Mouse (Mus musculus) kidney, adult 8-10 months (tissue): ENCODE data around the gene Zdhhc12.

Experiments
- DNase-seq, 2 experiments: peaks; one replicate each; pipeline ENCODE4 v3.0.0; 2022

Zdhhc12 gene

DNA sequence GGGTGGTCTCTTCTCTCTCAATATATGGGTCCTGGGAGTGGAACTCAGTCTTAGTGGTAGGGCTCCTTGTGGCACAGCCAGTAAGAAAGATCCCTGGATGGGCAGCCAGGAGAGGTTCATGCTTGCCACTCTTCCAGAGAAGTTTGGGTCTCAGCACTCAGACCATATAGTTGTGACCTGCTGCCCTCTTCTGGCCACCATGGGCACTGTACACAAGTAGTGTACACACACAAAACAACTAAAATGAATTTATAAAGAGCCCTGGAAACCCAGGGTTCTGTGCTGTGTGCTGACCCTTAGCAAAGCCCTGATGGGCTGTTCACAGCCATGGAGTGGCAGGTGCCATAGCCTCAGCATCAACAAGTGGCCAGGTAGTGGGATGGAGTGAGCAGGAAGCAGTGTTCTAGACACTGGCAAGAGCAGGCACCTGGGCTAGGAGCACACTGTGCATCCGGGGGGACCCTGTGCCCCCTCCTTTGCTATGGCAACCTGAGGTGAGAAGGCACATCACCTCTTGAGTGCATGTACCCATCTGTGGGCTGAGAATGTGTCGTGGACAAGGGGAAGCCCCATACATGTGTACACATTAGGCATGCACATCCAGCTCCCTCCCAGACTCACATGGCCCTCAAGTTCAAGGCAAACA is 2.6 kb upstream of the Zdhhc12 start:
- peak; percentile 42 to 65 for DNase-seq

- no peak for DNase-seq
These were observed 750 bp upstream of the Zdhhc12 start for GRCm38 (mm10) chr2:30094208-30094588.

DNA sequence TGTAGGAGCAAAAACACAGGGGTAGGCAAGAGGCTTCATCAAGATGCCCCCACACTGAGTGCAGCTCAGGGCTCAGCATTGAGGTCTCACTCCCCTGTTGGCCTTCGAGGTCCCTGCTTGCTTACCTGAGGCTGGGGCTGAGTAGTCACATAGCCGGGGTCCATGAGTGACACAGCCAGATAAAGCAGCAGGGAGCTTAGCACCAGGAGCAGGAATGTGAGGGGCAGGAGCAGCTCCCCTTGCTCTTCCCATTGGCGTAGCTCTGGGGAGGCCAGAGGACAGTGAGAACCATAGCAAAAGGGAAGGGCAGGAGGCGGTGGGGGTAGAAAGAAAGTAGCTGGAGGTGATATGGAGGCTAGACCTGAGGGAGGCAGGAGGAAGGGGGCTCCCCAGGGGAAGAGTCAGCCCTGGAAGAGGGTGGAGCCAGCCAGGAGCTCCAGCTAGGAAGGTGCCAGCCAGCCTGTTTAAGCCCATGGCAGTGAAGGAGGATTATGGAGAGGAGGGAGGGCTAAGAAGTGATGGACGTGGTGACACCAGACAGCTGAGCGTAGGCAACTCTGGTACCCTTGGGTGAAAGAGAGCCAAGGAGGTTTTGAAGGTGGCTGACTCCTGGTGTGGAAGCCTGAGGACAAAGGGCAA is 1.0 kb downstream of the Zdhhc12 start:
- DNase-seq = no peak

DNA sequence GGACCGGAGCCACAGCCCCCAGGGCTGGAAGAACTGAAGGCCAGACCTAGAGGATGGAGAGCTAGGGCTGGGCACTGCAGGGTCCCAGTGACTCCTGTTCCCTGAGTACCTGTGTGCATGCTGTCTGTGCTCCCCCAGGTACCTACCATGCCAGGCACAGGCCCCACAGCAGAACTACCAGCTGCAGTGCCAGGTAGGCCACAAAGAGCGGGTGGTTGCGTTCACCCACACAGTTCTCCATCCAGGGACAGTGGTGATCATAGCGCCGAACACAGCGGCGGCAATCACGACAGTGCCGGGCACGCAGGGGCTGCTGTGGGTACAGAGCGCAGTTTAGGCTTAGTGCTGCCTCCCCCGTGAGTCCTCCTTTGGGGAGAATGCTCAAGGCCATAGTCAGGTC is 1.9 kb downstream of the Zdhhc12 start:
- no peak for DNase-seq

DNA sequence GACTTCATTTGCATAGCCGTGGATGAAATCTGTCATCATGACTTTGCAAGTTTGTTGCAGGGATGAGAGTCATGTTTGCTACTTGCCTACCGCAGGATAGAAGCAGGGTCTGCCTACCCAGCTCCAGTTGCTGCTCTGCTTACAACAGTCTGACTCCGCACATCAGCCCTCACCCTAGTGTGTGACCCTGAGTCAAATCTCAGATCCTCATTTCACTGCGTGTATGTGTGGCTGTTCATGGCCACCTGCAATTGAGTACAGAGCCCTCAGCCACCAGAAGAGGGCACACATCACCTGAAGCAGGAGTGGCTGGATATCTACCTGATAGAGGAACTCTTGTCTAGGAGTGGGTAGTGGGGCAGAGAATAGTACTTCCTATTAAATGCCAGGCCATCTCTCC is 6.1 kb downstream of the Zdhhc12 start:
- DNase-seq = no peak

DNA sequence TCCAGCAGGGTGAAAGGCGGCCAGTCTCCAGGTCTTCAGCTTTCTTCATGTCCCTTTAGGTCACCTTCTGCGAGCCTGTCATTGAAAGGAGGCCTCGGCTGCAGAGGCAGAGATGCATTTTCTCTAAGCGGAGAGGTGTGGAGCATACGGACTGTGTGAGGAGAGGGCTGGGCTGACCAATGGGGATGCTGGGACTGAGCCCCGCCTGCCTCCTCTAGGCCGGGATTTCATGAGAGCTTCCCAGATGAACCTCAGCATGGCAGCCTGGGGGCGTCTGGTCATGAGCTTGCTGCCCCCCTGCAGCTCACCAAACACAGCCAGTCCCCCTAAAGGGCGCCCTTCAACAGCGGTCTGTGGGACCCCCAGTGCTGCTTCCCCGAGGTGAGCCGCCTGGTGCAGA is 8.8 kb downstream of the Zdhhc12 start:
- DNase-seq = no peak

DNA sequence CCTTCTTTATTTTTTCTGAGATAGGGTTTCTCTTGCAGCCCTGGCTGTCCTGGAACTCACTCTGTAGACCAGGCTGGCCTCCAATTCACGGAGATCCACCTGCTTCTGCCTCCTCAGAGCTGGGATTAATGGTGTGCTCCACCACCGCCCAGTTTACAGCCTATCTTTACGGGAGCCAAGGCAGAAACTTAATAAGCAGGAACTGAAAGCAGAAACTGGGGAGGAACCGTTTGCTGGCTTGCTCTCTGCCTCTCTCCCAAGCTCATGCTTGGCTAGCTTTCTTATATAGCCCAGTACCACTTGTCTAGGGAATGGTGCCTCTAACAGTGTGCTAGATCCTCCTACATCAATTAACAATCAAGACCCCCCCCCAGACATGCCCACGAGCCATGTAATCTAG is 9.3 kb downstream of the Zdhhc12 start:
- no peak for DNase-seq

GRCm38 (mm10) chr2:30080181-30080800 is 13.2 kb downstream of the Zdhhc12 start:
- DNase-seq = no peak

DNA sequence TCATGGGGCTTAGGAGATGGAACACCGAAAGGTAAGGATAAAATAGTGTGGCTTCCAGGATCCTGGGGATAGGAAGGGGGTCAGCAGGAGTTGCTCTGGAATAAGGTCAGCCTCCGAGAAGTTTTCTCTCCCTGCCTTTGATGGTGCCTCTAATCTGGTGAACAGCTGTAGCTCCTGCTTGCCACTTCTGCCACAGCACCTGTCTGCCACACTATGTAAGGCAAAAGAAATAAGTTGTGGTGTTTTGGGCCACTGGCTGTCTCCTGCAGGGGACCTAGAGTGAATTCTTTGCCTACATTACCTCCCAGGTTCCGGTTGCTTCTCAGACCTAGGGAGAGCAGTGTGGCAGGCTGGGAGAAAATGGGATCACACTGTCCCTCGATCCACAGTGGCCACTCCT is 14.7 kb downstream of the Zdhhc12 start:
- no peak for DNase-seq

- no peak for DNase-seq
These were observed 15.1 kb downstream of the Zdhhc12 start for GRCm38 (mm10) chr2:30078349-30078712.

DNA sequence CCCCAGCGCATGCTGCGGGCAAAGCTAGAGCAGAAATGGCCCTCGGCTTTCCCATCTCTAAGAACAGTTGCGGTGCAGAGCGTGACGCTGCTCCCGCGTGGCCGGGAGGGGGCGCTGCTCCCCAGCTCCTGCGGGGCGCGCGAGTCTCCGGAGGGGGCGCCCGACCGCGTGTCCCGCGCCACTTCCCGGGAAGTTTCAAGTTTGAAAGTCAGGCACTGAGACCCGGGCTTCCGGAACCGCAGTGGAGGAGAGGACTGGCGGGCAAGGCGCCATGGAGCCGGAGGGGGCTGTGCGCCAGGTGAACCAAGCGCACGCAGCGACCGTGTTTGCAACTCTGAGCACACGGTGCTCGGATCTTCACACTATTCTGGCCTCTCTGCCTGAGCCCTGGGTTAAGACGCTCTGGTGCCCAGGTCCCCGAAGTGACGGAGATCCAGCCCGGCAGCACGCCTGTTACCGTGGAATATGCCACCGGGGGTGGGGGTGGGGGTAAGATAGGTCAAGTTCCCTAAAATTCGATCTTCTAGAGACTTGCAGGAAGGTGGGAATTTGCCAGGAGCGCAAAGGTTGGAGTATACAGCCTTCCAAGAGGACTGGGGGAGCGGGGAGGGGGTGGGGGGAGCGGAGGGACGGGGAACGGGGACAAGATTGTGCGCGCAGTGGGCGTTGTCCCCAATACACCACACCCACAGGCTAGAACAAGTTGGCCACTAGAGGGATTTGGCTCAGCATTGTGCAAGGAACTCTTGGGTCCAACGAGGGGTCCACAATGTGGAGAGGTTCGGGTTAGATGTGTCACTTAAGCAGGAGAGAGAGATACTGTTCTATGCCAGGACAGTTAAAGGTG is 15.7 kb downstream of the Zdhhc12 start, which contains the start of gene Pkn3:
Gene Pkn3 (plus strand): TSS at position 183 of the 847 bp plus-strand sequence.
- peak; percentile 72 to 83 for DNase-seq

- DNase-seq = no peak
These were observed 16.5 kb downstream of the Zdhhc12 start for GRCm38 (mm10) chr2:30076959-30077358.

GRCm38 (mm10) chr2:30076439-30076838 is 17.0 kb downstream of the Zdhhc12 start:
- DNase-seq = no peak

- DNase-seq = no peak
These were observed 17.8 kb downstream of the Zdhhc12 start for GRCm38 (mm10) chr2:30075625-30076024.

DNA sequence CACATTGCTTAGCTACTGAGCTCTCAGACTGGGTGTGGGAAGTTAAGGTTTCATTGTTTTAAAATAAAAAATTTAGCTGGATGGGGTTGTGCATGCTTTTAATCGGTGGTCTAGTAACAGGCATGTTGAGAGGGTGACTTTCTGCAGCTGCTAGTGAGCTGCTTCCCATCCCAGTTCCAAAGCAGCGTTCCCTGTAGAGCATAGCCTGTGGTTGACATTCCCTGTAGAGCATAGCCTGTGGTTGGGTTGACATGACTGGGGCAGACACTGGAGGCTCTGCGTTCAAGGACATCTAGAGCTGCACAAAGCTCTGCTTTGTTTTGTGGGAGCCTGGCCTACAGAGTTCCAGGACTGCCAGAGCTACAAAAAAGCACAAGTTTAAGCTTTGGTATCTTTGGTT is 20.2 kb downstream of the Zdhhc12 start:
- no peak for DNase-seq

DNA sequence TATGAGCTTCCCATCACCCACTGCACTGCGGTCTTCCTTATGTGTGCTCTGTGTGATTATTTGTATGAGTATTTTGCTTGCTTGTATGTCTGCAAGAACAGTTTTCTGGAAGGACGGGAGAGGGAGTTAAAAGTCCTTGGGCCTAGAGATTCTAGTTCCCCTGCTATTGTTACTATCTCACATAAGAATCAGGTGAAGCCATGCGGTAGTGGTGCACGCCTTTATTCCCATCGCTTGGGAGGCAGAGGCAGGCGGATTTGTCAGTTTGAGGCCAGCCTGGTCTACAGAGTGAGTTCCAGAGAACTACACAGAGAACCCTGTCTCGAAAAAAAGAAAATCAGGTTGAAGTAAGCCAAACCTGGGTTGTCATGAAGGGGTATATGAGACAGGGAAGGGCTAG is 20.6 kb downstream of the Zdhhc12 start:
- DNase-seq = no peak

GRCm38 (mm10) chr2:30067962-30068361 is 25.5 kb downstream of the Zdhhc12 start:
- no peak for DNase-seq

DNA sequence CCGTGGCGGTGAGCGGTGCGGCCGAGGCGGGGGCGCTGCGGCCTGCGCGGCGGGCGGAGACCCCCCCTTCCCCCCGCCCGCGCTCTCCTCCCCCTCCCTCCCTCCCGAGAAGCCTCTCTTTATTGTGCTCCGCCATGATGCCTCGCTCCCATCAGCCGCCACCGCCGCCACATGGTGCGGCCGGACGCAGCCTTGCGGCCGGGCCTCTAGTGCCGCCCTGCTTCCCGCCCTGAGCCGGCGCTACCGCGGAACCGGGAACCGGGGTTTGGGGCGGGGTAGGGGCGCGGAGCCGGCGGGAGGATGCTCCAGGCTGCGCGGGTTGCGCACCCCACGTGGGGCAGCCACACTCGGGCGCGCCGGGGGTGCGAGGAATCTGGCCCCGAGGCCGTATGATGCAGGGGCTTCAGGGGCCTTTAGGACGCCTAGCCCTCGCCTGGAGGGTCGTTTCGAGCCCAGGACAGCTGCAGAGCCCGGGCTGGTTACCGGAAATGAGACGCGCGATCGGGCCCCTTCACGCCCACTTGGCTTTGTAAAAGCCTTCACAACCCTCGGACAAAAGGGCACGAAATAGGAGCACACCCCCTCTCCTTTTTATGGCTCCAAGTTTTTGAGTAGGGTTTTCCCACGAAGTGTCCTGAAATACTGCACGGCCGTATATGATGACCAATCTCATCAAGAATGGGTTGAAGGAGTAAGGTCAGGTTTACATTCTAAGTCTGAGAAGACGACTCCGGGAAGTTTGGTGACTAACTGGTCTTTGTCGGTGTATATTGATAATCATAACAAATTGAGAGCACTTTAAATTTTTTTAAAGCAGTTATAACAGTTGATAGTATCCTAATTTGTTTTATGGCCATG is 26.2 kb downstream of the Zdhhc12 start:
- peak in 1 of 2 experiments; percentile 25 for DNase-seq

GRCm38 (mm10) chr2:30066046-30066901 is 27.2 kb downstream of the Zdhhc12 start:
- DNase-seq = peak; percentile 95 to 97

GRCm38 (mm10) chr2:30064298-30064697 is 29.1 kb downstream of the Zdhhc12 start:
- no peak for DNase-seq

- DNase-seq = no peak
These were observed 29.7 kb downstream of the Zdhhc12 start for GRCm38 (mm10) chr2:30063791-30064190.
